Mouse (Mus musculus) small intestine, adult 2 months (tissue): ENCODE data around the gene Dtd1. TPM values are rescaled to one million over a fixed set of nuclear protein-coding genes. Genes with fewer than 3 reads are reported as not detected.

Source experiments
- H3K27ac ChIP-seq: fragments of 200-500 bp; 2 replicates; pipeline ENCODE4 v1.5.1; 2012; ENCODE audit warnings: low read depth, low read length, control low read depth, inconsistent platforms; ENCODE audit not compliant: insufficient read depth
- H3K27me3 ChIP-seq: fragments of 200-500 bp; 2 replicates; pipeline ENCODE4 v1.6.1; 2012; ENCODE audit warnings: mild to moderate bottlenecking, moderate library complexity, low read length, inconsistent platforms; ENCODE audit not compliant: control insufficient read depth, insufficient read depth
- H3K36me3 ChIP-seq: fragments of 200-500 bp; 2 replicates; pipeline ENCODE4 v1.6.1; 2012; ENCODE audit warnings: mild to moderate bottlenecking, low read length, control low read depth, inconsistent platforms; ENCODE audit not compliant: control insufficient read depth, insufficient read depth
- H3K4me1 ChIP-seq: fragments of 200-500 bp; 2 replicates; pipeline ENCODE4 v1.6.1; 2012; ENCODE audit warnings: low read length, inconsistent platforms, mixed read lengths; ENCODE audit not compliant: control insufficient read depth, insufficient read depth, insufficient read length
- H3K4me3 ChIP-seq: fragments of 200-500 bp; 2 replicates; pipeline ENCODE4 v1.5.1; 2012; ENCODE audit warnings: low read depth, mild to moderate bottlenecking, control low read depth, inconsistent platforms, low read length, moderate library complexity
- CTCF ChIP-seq: fragments of 200-500 bp; IDR thresholded peaks from 2 replicates; pipeline ENCODE4 v1.5.1; 2012; ENCODE audit warnings: low read depth, mild to moderate bottlenecking, control low read depth, inconsistent platforms, low read length, moderate library complexity, mixed read lengths; ENCODE audit not compliant: insufficient replicate concordance, insufficient read length; ENCODE audit errors: extremely low read depth
- POLR2A ChIP-seq: fragments of 200-500 bp; IDR thresholded peaks from 2 replicates; pipeline ENCODE4 v1.6.1; 2012; ENCODE audit warnings: low read depth, mild to moderate bottlenecking, control low read depth, inconsistent platforms, low read length, moderate library complexity
- WGBS: fragments of 180-500 bp; shearing (Covaris S2); methylation state at CpG from one replicate; pipeline ENCODE4 v1.1.7; 2018; 5-methylcytosine and 5-hydroxymethylcytosine counted together
- polyA plus RNA-seq: library from polyadenylated mRNA; depleted of rRNA; stranded (reverse); fragments of >200 nt; gene quantifications from 2 replicates; pipeline ENCODE4 v1.2.3, GENCODE M21; 2012; rRNA removed

Dtd1 gene
- polyA plus RNA-seq, 1 experiment = 3.8 TPM

DNA sequence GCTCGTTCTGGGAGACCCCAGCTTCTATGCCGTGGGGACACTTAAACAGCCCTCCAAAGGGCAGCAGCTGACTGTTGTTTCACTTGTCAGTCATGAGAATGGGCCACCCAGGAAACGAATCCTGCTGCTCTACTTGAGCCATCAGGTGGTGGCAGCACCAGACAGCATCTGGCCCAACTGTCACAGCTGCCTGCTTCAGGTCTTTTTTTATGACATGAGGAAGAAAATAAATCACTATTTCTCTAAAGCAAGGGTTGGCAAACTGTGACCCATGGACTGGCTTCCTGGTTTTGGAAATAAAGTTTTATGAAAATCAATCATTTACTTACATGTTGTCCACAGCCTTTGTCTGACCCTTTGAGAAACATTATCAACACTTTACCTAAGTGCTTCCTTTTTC is 182.2 kb downstream of the Dtd1 start:
- Histone ChIP-seq H3K4me3 (no peak overlapping the region), H3K36me3 (no peaks in the 10 kb centered on the region), H3K27me3 (no peaks in the 10 kb centered on the region), H3K27ac (no peak overlapping the region), H3K4me1 (no peaks in the 10 kb centered on the region)
- WGBS = 42% methylated on average over 3 of the region's 3 CpGs
- TF ChIP-seq CTCF (no peak), POLR2A (no peak)

DNA sequence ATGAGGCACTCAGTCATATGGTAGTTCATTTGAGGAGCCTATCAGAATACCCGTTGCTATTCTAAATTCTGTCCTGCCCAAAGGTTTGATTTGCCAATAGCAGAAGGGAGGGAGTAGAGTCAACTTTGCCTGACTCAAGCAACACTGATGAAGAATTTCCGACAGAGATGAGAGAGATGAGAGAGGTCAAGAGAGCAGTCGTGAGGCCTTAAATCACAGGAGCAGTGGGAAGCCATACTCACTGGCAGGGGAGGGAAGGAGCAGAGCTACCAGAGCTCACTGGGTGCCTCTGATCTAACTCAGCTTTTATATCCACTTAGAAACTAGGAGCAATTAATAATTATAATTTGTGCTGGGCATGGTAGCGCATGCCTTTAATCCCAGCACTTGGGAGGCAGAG is 182.8 kb downstream of the Dtd1 start:
- TF ChIP-seq POLR2A = no peak
- TF ChIP-seq CTCF = no peak
- 47% methylated on average over 4 of the region's 4 CpGs for whole genome bisulfite sequencing
- Histone ChIP-seq H3K36me3 (no peaks in the 10 kb centered on the region), H3K4me3 (no peak overlapping the region), H3K27me3 (no peaks in the 10 kb centered on the region), H3K4me1 (no peaks in the 10 kb centered on the region), H3K27ac (no peak overlapping the region)

- TF ChIP-seq POLR2A = no peak
- no peak for TF ChIP-seq CTCF
- WGBS = 88% methylated on average over 1 of the region's 1 CpGs
- Histone ChIP-seq H3K27ac (no peak overlapping the region), H3K4me1 (no peaks in the 10 kb centered on the region), H3K4me3 (no peak overlapping the region), H3K36me3 (no peaks in the 10 kb centered on the region), H3K27me3 (no peaks in the 10 kb centered on the region)
Observed at GRCm38 (mm10) chr2:144783190-144783589, 183.5 kb downstream of the Dtd1 start.

DNA sequence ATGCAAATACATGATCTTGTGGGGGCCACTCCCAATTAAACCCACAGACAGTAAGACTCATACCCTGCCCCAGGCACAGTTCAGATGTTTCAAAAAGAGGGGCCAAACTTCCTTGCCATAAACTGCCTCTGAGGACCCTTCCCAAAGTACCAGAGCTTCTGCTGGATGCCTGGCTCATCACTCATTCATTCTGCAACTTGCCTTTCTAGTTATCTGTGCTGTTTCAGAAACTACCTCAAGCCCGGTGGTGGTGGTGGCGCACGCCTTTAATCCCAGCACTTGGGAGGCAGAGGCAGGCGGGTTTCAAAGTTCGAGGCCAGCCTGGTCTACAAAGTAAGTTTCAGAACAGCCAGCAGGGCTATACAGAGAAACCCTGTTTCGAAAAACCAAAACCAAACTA is 184.1 kb downstream of the Dtd1 start:
- Histone ChIP-seq H3K27me3 (no peaks in the 10 kb centered on the region), H3K4me1 (no peaks in the 10 kb centered on the region), H3K27ac (no peak overlapping the region), H3K4me3 (no peak overlapping the region), H3K36me3 (no peaks in the 10 kb centered on the region)
- TF ChIP-seq CTCF (no peak), POLR2A (no peak)
- WGBS = 92% methylated on average over 6 of the region's 6 CpGs

DNA sequence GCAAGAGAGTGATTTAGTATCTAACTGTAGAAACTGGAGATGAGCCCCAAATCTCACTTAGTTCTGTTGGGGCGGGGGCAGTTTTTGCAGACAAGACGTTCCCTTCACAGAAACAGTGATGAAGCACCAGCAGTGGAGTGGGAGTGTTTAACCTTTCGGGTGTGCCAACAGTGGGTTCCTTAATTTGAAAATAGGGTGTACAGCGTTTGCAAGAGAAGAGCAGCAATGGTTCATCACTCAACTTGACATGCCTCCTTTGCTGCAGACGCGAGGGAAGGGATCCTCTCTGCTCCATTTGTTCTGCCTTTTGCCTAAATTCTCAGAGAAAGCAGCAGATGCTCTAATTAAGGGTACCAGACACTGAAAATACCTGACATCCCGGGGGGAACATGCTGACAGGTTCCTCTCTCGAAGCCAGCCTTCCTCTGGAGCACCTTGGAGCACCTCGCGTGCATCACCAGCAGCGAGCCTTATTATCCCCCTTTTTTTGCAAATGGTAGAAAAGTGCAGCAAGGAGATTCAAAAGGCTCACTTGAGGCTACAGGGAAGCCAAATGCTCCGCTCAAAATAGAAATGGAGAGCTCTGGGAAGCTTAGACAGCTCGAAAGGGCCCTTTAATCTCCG is 192.1 kb downstream of the Dtd1 start:
- Histone ChIP-seq H3K27me3 (no peaks in the 10 kb centered on the region), H3K27ac (no peak overlapping the region), H3K36me3 (no peaks in the 10 kb centered on the region), H3K4me3 (no peak overlapping the region), H3K4me1 (no peaks in the 10 kb centered on the region)
- WGBS = 79% methylated on average over 14 of the region's 14 CpGs
- TF ChIP-seq POLR2A = no peak
- TF ChIP-seq CTCF = no peak

DNA sequence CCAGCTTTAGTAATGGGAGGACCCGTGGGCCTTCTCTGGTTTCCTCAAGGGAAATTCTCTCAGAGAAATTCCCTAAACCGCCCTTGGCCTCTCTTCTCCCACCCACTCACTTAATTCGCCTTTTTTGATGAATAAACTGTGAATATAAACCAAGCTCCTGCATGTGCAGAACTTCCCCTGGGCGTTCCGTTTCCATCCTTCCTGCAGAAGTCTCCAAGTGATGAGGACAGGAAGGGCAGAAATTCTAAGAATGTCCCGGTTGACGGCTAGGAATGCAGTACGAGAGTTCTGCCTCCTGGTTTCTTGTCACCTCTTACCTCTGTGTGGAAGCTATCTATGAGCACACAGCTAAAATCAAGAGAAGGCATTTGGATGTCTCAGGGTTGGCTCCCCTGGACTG is 197.8 kb downstream of the Dtd1 start:
- H3K27ac ChIP-seq = no peak overlapping the region
- 68% methylated on average over 8 of the region's 8 CpGs for WGBS

DNA sequence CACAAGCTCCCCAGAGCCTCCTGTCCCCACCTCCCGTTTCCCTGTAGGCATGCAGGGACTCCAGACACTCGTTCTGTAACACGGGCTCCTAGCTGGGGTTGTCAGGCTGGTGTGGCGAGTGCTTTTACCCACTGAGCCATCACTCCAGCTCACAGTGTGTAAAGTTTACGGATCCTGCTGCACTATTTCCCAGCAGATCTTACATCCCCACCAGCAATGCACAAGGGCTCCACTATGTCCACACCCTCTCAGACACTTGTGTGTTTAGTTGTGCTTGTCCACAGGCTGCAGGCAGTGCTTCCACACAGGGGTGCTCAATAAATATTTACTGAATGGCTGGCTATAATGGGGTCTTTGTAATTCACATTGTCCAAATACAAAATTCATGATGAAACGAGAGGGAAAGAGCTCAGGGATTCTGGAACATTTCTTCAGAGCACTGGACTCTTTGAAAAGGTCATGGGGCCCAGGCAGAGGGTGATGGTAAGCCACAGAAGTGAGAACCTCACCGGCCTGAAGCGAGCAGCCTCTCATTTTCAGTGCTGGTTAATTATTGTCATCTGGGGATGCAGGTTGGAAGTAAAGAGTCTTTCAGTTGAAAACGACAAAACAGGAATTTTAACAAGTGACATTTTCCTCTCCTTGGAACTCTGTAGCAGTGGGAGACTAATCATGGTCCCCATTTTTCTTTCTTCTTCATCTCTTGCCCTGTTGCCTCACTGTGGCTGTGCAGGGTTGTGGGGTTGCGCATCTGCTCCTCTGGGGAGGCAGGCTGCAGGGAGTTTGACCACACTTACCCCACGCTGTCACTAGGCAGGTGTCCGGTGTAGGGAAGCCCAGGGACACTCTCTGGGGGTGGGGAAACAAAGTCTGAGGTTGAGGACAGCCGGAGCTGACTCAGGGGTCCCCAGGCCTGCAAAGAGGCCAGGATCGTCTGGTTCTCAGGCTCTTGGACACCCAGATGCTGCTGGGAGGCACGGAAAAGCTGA is 208.4 kb downstream of the Dtd1 start:
- 0 out of 2 replicates have a peak overlapping the region, but pooled peaks have one; percentile 7 for H3K27ac ChIP-seq
- WGBS = 43% methylated on average over 15 of the region's 15 CpGs
- no peaks in the 10 kb centered on the region for H3K4me1 ChIP-seq

More for the DNA sequence above, 197.8 kb downstream of the Dtd1 start:
- H3K36me3 ChIP-seq = no peaks in the 10 kb centered on the region
- no peak overlapping the region for H3K4me3 ChIP-seq
- H3K4me1 ChIP-seq = no peaks in the 10 kb centered on the region
- H3K27me3 ChIP-seq = no peaks in the 10 kb centered on the region; the same call in 1 of the 2 replicates
- TF ChIP-seq CTCF (no peak), POLR2A (no peak)

More for the DNA sequence above, 208.4 kb downstream of the Dtd1 start:
- H3K36me3 ChIP-seq = no peaks in the 10 kb centered on the region
- H3K4me3 ChIP-seq = no peak overlapping the region
- no peaks in the 10 kb centered on the region for H3K27me3 ChIP-seq
- no peak for TF ChIP-seq CTCF
- TF ChIP-seq POLR2A = no peak

Other genes starting within 250 kb of the Dtd1 start
- 16.8 and 28.1 TPM in 2 replicates for gene Kat14, start 230.9 kb upstream of the Dtd1 start, polyA plus RNA-seq
- not detected in 2 replicates for gene Pet117, start 230.9 kb upstream of the Dtd1 start, polyA plus RNA-seq
- gene Dzank1, start 72.5 kb upstream of the Dtd1 start, polyA plus RNA-seq = 0.08 and 0.11 TPM in 2 replicates
- 1.5 and 2.1 TPM in 2 replicates for gene Polr3f, start 72.2 kb upstream of the Dtd1 start, polyA plus RNA-seq
- 3.2 and 4.7 TPM in 2 replicates for gene Rbbp9, start 49.0 kb upstream of the Dtd1 start, polyA plus RNA-seq
- gene Sec23b, start 43.7 kb upstream of the Dtd1 start, polyA plus RNA-seq = 25.5 and 36.5 TPM in 2 replicates
- gene Smim26, start 5.8 kb upstream of the Dtd1 start, polyA plus RNA-seq = 1.4 and 1.8 TPM in 2 replicates
- not detected in 2 replicates for gene Scp2d1, start 223.8 kb downstream of the Dtd1 start, polyA plus RNA-seq